Mouse (Mus musculus) ovary, postnatal 10 days (tissue): ENCODE measurements around the gene Ak7.

ENCODE experiments used
- DNase-seq: peaks from one replicate; pipeline ENCODE4 v3.0.0; 2022; ENCODE audit warnings: low spot score

The Ak7 gene

GRCm38 (mm10) chr12:105705799-105706487, at the start of gene Ak7:
Gene Ak7, plus strand, starts transcription at chr12:105705976.
- DNase-seq = peak; percentile 24

GRCm38 (mm10) chr12:105676274-105676673, 29.5 kb upstream of the Ak7 start:
- DNase-seq = no peak

GRCm38 (mm10) chr12:105678211-105678610, 27.6 kb upstream of the Ak7 start:
- no peak for DNase-seq

- DNase-seq = no peak
Measured at GRCm38 (mm10) chr12:105678762-105679161, 27.0 kb upstream of the Ak7 start.

- DNase-seq = peak; percentile 34
Measured at GRCm38 (mm10) chr12:105683933-105684901, 21.6 kb upstream of the Ak7 start, which contains the start of gene Gskip. Gene Gskip, plus strand, starts transcription at chr12:105684829.

- peak; percentile 89 for DNase-seq
Measured at GRCm38 (mm10) chr12:105685001-105685691, 20.6 kb upstream of the Ak7 start, which contains the start of gene Atg2b. Gene Atg2b, minus strand, starts transcription at chr12:105685211.

- no peak for DNase-seq
Measured at GRCm38 (mm10) chr12:105686791-105687190, 19.0 kb upstream of the Ak7 start.

- DNase-seq = no peak
Measured at GRCm38 (mm10) chr12:105687416-105687815, 18.4 kb upstream of the Ak7 start.

- DNase-seq = no peak
Measured at GRCm38 (mm10) chr12:105688546-105688945, 17.2 kb upstream of the Ak7 start.

GRCm38 (mm10) chr12:105689435-105689834, 16.3 kb upstream of the Ak7 start:
- DNase-seq = no peak

- DNase-seq = no peak
Measured at GRCm38 (mm10) chr12:105694021-105694420, 11.8 kb upstream of the Ak7 start.

GRCm38 (mm10) chr12:105695848-105696247, 9.9 kb upstream of the Ak7 start:
- no peak for DNase-seq

- no peak for DNase-seq
Measured at GRCm38 (mm10) chr12:105697104-105697780, 8.5 kb upstream of the Ak7 start.

GRCm38 (mm10) chr12:105700433-105700832, 5.3 kb upstream of the Ak7 start:
- no peak for DNase-seq

- DNase-seq = no peak
Measured at GRCm38 (mm10) chr12:105718616-105719015, 12.8 kb downstream of the Ak7 start.

- no peak for DNase-seq
Measured at GRCm38 (mm10) chr12:105720196-105720595, 14.4 kb downstream of the Ak7 start.

GRCm38 (mm10) chr12:105721452-105722132, 15.8 kb downstream of the Ak7 start:
- no peak for DNase-seq

- no peak for DNase-seq
Measured at GRCm38 (mm10) chr12:105722657-105723056, 16.9 kb downstream of the Ak7 start.

- DNase-seq = no peak
Measured at GRCm38 (mm10) chr12:105724616-105725015, 18.8 kb downstream of the Ak7 start.

GRCm38 (mm10) chr12:105725736-105726135, 20.0 kb downstream of the Ak7 start:
- no peak for DNase-seq

- DNase-seq = no peak
Measured at GRCm38 (mm10) chr12:105727268-105727667, 21.5 kb downstream of the Ak7 start.
